ENCODE assay signal across 15 mouse cellular contexts in the genomic region with DNA sequence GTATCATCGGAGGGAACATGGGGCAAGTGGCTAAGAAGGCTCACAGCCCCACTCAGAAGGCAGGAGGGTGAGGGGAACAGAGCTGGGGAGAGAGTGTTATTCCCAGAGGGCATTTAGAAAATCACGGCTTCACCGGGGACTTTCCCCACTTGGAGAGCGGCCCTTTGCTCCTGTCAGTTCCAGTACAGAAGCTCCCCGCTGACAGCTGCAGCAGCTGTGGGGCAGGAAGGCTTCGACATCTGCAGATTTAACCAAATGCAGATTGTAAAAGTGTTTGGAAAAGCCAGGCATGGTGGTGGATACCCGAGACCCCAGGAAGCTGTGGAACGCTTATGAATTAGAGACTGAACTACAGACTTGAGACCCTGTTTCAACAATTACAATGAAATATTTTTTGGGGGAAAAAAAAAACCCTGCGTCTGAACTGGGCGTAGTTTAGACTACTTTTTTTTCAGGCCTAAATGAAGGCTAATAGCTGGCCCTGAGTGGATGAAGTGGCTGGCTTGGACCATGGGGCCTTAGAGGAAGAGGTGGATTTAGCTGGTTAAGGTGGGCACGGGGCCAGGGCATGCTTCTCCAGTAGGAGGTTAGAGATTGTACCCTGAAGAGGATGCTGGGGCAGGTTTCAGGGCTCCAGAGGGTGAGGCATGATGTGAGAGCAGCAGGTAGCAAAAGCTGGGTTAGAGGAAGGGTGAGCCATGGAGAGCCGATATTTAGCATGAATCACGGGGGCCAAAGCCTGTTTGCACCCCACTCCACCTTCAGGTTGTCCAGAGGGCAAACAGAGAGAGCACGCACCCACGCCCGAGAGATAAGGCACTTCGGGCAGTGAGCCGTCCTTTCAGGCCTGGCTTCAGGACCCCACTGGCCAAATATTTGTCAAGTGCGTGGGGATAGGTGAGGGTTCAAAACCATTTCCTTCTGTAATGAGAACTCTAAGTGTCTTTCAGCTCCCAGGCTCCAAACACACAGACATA. TPM values are rescaled to one million over a fixed set of nuclear protein-coding genes. Genes with fewer than 3 reads are reported as not detected.
DNase-seq lines count a peak whose midpoint lies in the region; ATAC-seq lines count a peak whose summit lies in the region.
"Had no signal": no experiment of that assay in that cellular context is flagged by ENCODE, and none has a peak within 500 bp of the region (broad histone marks: within the 10 kb centered on the region; RNA-seq: fewer than 3 reads in every experiment).

No protein-coding gene starts in this region.

- no peaks in the 10 kb centered on the region for H3K36me3 ChIP-seq in kidney, embryonic 15.5 days
- no peaks in the 10 kb centered on the region for H3K36me3 ChIP-seq in embryonic facial prominence, embryonic 14.5 days (ENCODE audit: control insufficient read depth, insufficient read depth, low read length)
- H3K36me3 ChIP-seq: midbrain, embryonic 13.5 days had no signal

- no peak overlapping the region for H3K4me2 ChIP-seq in kidney, embryonic 15.5 days
- H3K4me2 ChIP-seq in embryonic facial prominence, embryonic 14.5 days (ENCODE audit: low read depth, low read length) = peak overlapping the region; percentile 26; the same call in 1 of the 2 replicates
- H3K4me2 ChIP-seq: midbrain, embryonic 13.5 days had no signal

- no peak overlapping the region for H3K9ac ChIP-seq in kidney, embryonic 15.5 days
- H3K9ac ChIP-seq in embryonic facial prominence, embryonic 14.5 days (ENCODE audit: low read depth, low read length) = 0 out of 2 replicates have a peak overlapping the region, but pooled peaks have one; percentile 35
- H3K9ac ChIP-seq: liver, embryonic 14.5 days; midbrain, embryonic 13.5 days had no signal

- no peak overlapping the region for H3K27ac ChIP-seq in kidney, embryonic 15.5 days
- H3K27ac ChIP-seq in embryonic facial prominence, embryonic 14.5 days (replicated peaks; ENCODE audit: low read depth, low read length) = peak overlapping the region; percentile 11; the same call in 1 of the 2 replicates
- H3K27ac ChIP-seq: heart, adult 2 months; liver, embryonic 14.5 days; midbrain, embryonic 13.5 days had no signal

- H3K9me3 ChIP-seq in kidney, embryonic 15.5 days (replicated peaks) = no peaks in the 10 kb centered on the region
- H3K9me3 ChIP-seq in embryonic facial prominence, embryonic 14.5 days (ENCODE audit: control insufficient read depth, low read length) = no peaks in the 10 kb centered on the region
- H3K9me3 ChIP-seq: midbrain, embryonic 13.5 days had no signal

- H3K27me3 ChIP-seq in kidney, embryonic 15.5 days = no peaks in the 10 kb centered on the region
- no peaks in the 10 kb centered on the region for H3K27me3 ChIP-seq in embryonic facial prominence, embryonic 14.5 days (replicated peaks; ENCODE audit: control insufficient read depth, insufficient read depth, low read length)
- H3K27me3 ChIP-seq: midbrain, embryonic 13.5 days; Patski had no signal

- H3K4me3 ChIP-seq in kidney, embryonic 15.5 days (replicated peaks) = no peak overlapping the region
- H3K4me3 ChIP-seq in embryonic facial prominence, embryonic 14.5 days (ENCODE audit: low read depth, low read length) = no peak overlapping the region
- H3K4me3 ChIP-seq: heart, adult 2 months; midbrain, embryonic 13.5 days had no signal

- H3K4me1 ChIP-seq in kidney, embryonic 15.5 days = 0 out of 2 replicates have a peak, but pooled peaks cover 3% of the 10 kb centered on the region
- peaks cover 19% of the 10 kb centered on the region for H3K4me1 ChIP-seq in embryonic facial prominence, embryonic 14.5 days (ENCODE audit: control insufficient read depth, insufficient read depth, low read length)
- H3K4me1 ChIP-seq: midbrain, embryonic 13.5 days had no signal

- 63% methylated on average over 19 of the region's 19 CpGs for WGBS in kidney, embryonic 15.5 days
- 40% methylated on average over 19 of the region's 19 CpGs for WGBS in embryonic facial prominence, embryonic 14.5 days

- DNase-seq in kidney, adult 9 months = peak; percentile 42
- DNase-seq in brain, adult 2 months (ENCODE audit: low read depth, low spot score) = peak; percentile 8
- peak; percentile 82 for DNase-seq in embryonic facial prominence, embryonic 14.5 days (ENCODE audit: low spot score)
- DNase-seq in lung, postnatal 36 days = peak; percentile 30
- no peak for DNase-seq in heart, adult 11 months
- DNase-seq in frontal cortex, postnatal 14 days (ENCODE audit: low spot score in 2 of 2) = no peak
- no peak for DNase-seq in right cerebral cortex, postnatal 10 days (ENCODE audit: low spot score in 2 of 2)
- DNase-seq: heart, adult 2 months; heart, postnatal 4 days; thymus, postnatal 14 days had no signal

- no peak for ATAC-seq in kidney, embryonic 15.5 days (replicated peaks; ENCODE audit: low FRiP score)
- ATAC-seq in embryonic facial prominence, embryonic 14.5 days (ENCODE audit: low read depth) = peak; percentile 41; the same call in 1 of the 2 replicates
- ATAC-seq: forebrain, embryonic 16.5 days; midbrain, embryonic 13.5 days; Patski had no signal

RNA-seq across cellular contexts. Expression of a gene that starts 12.5 kb away (rescaled TPM):
- 38.4 and 47.3 TPM in 2 replicates for polyA plus RNA-seq in kidney, embryonic 15.5 days (2015; fragmentation: Nextera tagmentation; extraction: Ambion mirVana)
- 9.4 and 33.6 TPM in 2 replicates for polyA plus RNA-seq in embryonic facial prominence, embryonic 14.5 days (2014; fragmentation: Nextera tagmentation; extraction: Ambion mirVana)

RNA-seq across cellular contexts. Expression of a gene that starts 57.0 kb away (rescaled TPM):
- 150 and 161 TPM in 2 replicates for polyA plus RNA-seq in kidney, embryonic 15.5 days (2015; fragmentation: Nextera tagmentation; extraction: Ambion mirVana)
- 109 and 113 TPM in 2 replicates for polyA plus RNA-seq in embryonic facial prominence, embryonic 14.5 days (2014; fragmentation: Nextera tagmentation; extraction: Ambion mirVana)

RNA-seq across cellular contexts. Expression of a gene that starts 57.1 kb away (rescaled TPM):
- polyA plus RNA-seq in kidney, embryonic 15.5 days (2015; fragmentation: Nextera tagmentation; extraction: Ambion mirVana) = 4.5 and 5.1 TPM in 2 replicates
- polyA plus RNA-seq in embryonic facial prominence, embryonic 14.5 days (2014; fragmentation: Nextera tagmentation; extraction: Ambion mirVana) = 4.0 and 5.1 TPM in 2 replicates

Comparison
In these comparisons a context has a peak if more than half of its experiments do, and no peak if none do; other contexts are left out.
1. DNase-seq: peak in kidney, adult 9 months (single experiment), brain, adult 2 months (single experiment), embryonic facial prominence, embryonic 14.5 days (single experiment) and lung, postnatal 36 days (single experiment); none in heart, adult 11 months (single experiment), frontal cortex, postnatal 14 days (0 of 2) and right cerebral cortex, postnatal 10 days (0 of 2).